Mouse (Mus musculus): ENCODE measurements around the gene Cyth3.

The Cyth3 gene

GRCm38 (mm10) chr5:143705659-143705982 lies 83.4 kb downstream of the Cyth3 start:
- no peak for DNase-seq (ENCODE audit: low spot score in 2 of 2)

- no peak for DNase-seq (ENCODE audit: low spot score in 2 of 2)
These were observed 84.0 kb downstream of the Cyth3 start for GRCm38 (mm10) chr5:143706030-143706821.

GRCm38 (mm10) chr5:143706822-143707200 lies 84.6 kb downstream of the Cyth3 start:
- DNase-seq (ENCODE audit: low spot score in 2 of 2): no peak

GRCm38 (mm10) chr5:143711326-143711725 lies 89.1 kb downstream of the Cyth3 start:
- DNase-seq (ENCODE audit: low spot score in 2 of 2): peak in 1 of 2 experiments; percentile 75

- no peak for DNase-seq (ENCODE audit: low spot score in 2 of 2)
These were observed 90.0 kb downstream of the Cyth3 start for GRCm38 (mm10) chr5:143712011-143712800.

- no peak for DNase-seq (ENCODE audit: low spot score in 2 of 2)
These were observed 99.7 kb downstream of the Cyth3 start for GRCm38 (mm10) chr5:143721962-143722361.

- DNase-seq (ENCODE audit: low spot score in 2 of 2): no peak
These were observed 108.7 kb downstream of the Cyth3 start for GRCm38 (mm10) chr5:143730915-143731314.

- DNase-seq (ENCODE audit: low spot score in 2 of 2): no peak
These were observed 109.4 kb downstream of the Cyth3 start for GRCm38 (mm10) chr5:143731483-143732112.

GRCm38 (mm10) chr5:143732180-143732891 lies 110.1 kb downstream of the Cyth3 start, which contains the start of gene Usp42:
Gene Usp42, minus strand, starts transcription at chr5:143732280.
- peak; percentile 93 to 96 for DNase-seq (ENCODE audit: low spot score in 2 of 2)

- DNase-seq (ENCODE audit: low spot score in 2 of 2): no peak
These were observed 127.5 kb downstream of the Cyth3 start for GRCm38 (mm10) chr5:143749630-143750208.

GRCm38 (mm10) chr5:143755529-143756141 lies 133.4 kb downstream of the Cyth3 start:
- DNase-seq (ENCODE audit: low spot score in 2 of 2): no peak

GRCm38 (mm10) chr5:143757755-143758443 lies 135.7 kb downstream of the Cyth3 start:
- peak; percentile 90 to 95 for DNase-seq (ENCODE audit: low spot score in 2 of 2)

GRCm38 (mm10) chr5:143759554-143759953 lies 137.3 kb downstream of the Cyth3 start:
- DNase-seq (ENCODE audit: low spot score in 2 of 2): no peak

Data from left cerebral cortex, adult 9 months (tissue).